Mouse (Mus musculus) limb, embryonic 13.5 days (tissue): ENCODE measurements around the gene Thoc2. TPM values are rescaled to one million over a fixed set of nuclear protein-coding genes. Genes with fewer than 3 reads are reported as not detected.
"Not testable (repeated sequence)": the region's sequence is repeated elsewhere in the genome, so short reads cannot be mapped to it uniquely, and the experiment has no call there.

Experiments
- ATAC-seq: fragments of 200-750 bp; cut with Nextera tagmentation; 2 replicates; pipeline ENCODE4 v1.8.0; 2017; ENCODE audit warnings: low read depth, moderate number of reproducible peaks, moderate TSS enrichment; ENCODE audit not compliant: low FRiP score
- H3K27ac ChIP-seq: fragments of 300-500 bp; sonication (generic); 2 replicates; pipeline ENCODE4 v1.5.1; 2015; ENCODE audit warnings: inconsistent platforms, mild to moderate bottlenecking, moderate library complexity
- H3K27me3 ChIP-seq: fragments of 300-500 bp; sonication (generic); 2 replicates; pipeline ENCODE4 v1.6.1; 2015; ENCODE audit warnings: mild to moderate bottlenecking, inconsistent platforms
- H3K36me3 ChIP-seq: fragments of 300-500 bp; sonication (generic); 2 replicates; pipeline ENCODE4 v1.6.1; 2015; ENCODE audit warnings: inconsistent platforms, mild to moderate bottlenecking, moderate library complexity
- H3K4me1 ChIP-seq: fragments of 300-500 bp; sonication (generic); 2 replicates; pipeline ENCODE4 v1.6.1; 2015; ENCODE audit warnings: inconsistent platforms
- H3K4me2 ChIP-seq: fragments of 300-500 bp; sonication (generic); replicated peaks from 2 replicates; pipeline ENCODE4 v1.6.1; 2015; ENCODE audit warnings: inconsistent platforms, mild to moderate bottlenecking, moderate library complexity
- H3K4me3 ChIP-seq: fragments of 300-500 bp; sonication (generic); 2 replicates; pipeline ENCODE4 v1.5.1; 2015; ENCODE audit warnings: moderate library complexity, mild to moderate bottlenecking, inconsistent platforms
- H3K9ac ChIP-seq: fragments of 300-500 bp; sonication (generic); 2 replicates; pipeline ENCODE4 v1.6.1; 2015; ENCODE audit warnings: mild to moderate bottlenecking, inconsistent platforms
- H3K9me3 ChIP-seq: fragments of 300-500 bp; sonication (generic); 2 replicates; pipeline ENCODE4 v1.6.1; 2016; ENCODE audit warnings: inconsistent platforms
- WGBS: fragments of 180-500 bp; shearing (Covaris S2); methylation state at CpG from one replicate; pipeline ENCODE4 v1.1.7; 2015; 5-methylcytosine and 5-hydroxymethylcytosine counted together
- polyA plus RNA-seq: library from polyadenylated mRNA; unstranded; fragments of >200 nt; fragmentation: Nextera tagmentation; extraction: Ambion mirVana; gene quantifications from 2 replicates; pipeline ENCODE4 v1.2.1, GENCODE M21; 2015

Thoc2 gene
- polyA plus RNA-seq, result 94.2 and 96.7 TPM in 2 replicates

GRCm38 (mm10) chrX:41920574-41920973 is at the start of gene Thoc2:
TSS of gene Thoc2 (minus strand) at chrX:41920674.
- H3K27ac ChIP-seq, result no peak within 1 kb of the TSS
- no peaks in the 10 kb centered on the region for H3K27me3 ChIP-seq
- no peaks in the 10 kb centered on the region for H3K36me3 ChIP-seq
- WGBS, result 84% methylated on average over 1 of the region's 1 CpGs
- H3K4me2 ChIP-seq, result no peak within 1 kb of the TSS
- H3K4me3 ChIP-seq, result no peak within 1 kb of the TSS
- no peaks in the 10 kb centered on the region for H3K4me1 ChIP-seq
- H3K9ac ChIP-seq, result no peak within 1 kb of the TSS
- ATAC-seq, result no peak
- H3K9me3 ChIP-seq, result no peaks in the 10 kb centered on the region

GRCm38 (mm10) chrX:41970096-41970495 is 49.6 kb upstream of the Thoc2 start:
- H3K4me1 ChIP-seq, result no peaks in the 10 kb centered on the region
- ATAC-seq, result no peak
- peaks cover 2% of the 10 kb centered on the region; the same call in 1 of the 2 replicates for H3K9me3 ChIP-seq
- H3K27ac ChIP-seq, result no peak overlapping the region
- no peak overlapping the region for H3K4me2 ChIP-seq
- H3K4me3 ChIP-seq, result no peak overlapping the region
- WGBS, result 88% methylated on average over 2 of the region's 2 CpGs
- H3K36me3 ChIP-seq, result no peaks in the 10 kb centered on the region
- H3K9ac ChIP-seq, result no peak overlapping the region
- H3K27me3 ChIP-seq, result no peaks in the 10 kb centered on the region

- WGBS, result 87% methylated on average over 4 of the region's 4 CpGs
- H3K9ac ChIP-seq, result no peak overlapping the region
- H3K9me3 ChIP-seq, result no peaks in the 10 kb centered on the region
- no peak overlapping the region for H3K27ac ChIP-seq
- H3K36me3 ChIP-seq, result no peaks in the 10 kb centered on the region
- H3K4me1 ChIP-seq, result no peaks in the 10 kb centered on the region
- no peak for ATAC-seq
- no peaks in the 10 kb centered on the region for H3K27me3 ChIP-seq
- H3K4me2 ChIP-seq, result no peak overlapping the region
- no peak overlapping the region for H3K4me3 ChIP-seq
Observed at GRCm38 (mm10) chrX:41969341-41969740, 48.9 kb upstream of the Thoc2 start.

GRCm38 (mm10) chrX:41957161-41957560 is 36.7 kb upstream of the Thoc2 start:
- WGBS, result 65% methylated on average over 4 of the region's 4 CpGs
- H3K27me3 ChIP-seq, result no peaks in the 10 kb centered on the region
- H3K9me3 ChIP-seq, result no peaks in the 10 kb centered on the region
- H3K36me3 ChIP-seq, result no peaks in the 10 kb centered on the region
- no peak overlapping the region for H3K9ac ChIP-seq
- no peak for ATAC-seq
- no peaks in the 10 kb centered on the region for H3K4me1 ChIP-seq
- H3K4me2 ChIP-seq, result no peak overlapping the region
- H3K27ac ChIP-seq, result no peak overlapping the region
- H3K4me3 ChIP-seq, result no peak overlapping the region

GRCm38 (mm10) chrX:41941840-41942239 is 21.4 kb upstream of the Thoc2 start:
- no peaks in the 10 kb centered on the region for H3K9me3 ChIP-seq
- H3K4me1 ChIP-seq, result no peaks in the 10 kb centered on the region
- no peak overlapping the region for H3K4me3 ChIP-seq
- no peaks in the 10 kb centered on the region for H3K27me3 ChIP-seq
- WGBS, result 89% methylated on average over 5 of the region's 5 CpGs
- no peak overlapping the region for H3K4me2 ChIP-seq
- H3K9ac ChIP-seq, result no peak overlapping the region
- no peak for ATAC-seq
- H3K36me3 ChIP-seq, result no peaks in the 10 kb centered on the region
- H3K27ac ChIP-seq, result no peak overlapping the region

GRCm38 (mm10) chrX:41931821-41932220 is 11.3 kb upstream of the Thoc2 start:
- not testable (repeated sequence) for H3K9me3 ChIP-seq, H3K27ac ChIP-seq, H3K36me3 ChIP-seq, H3K4me3 ChIP-seq, H3K9ac ChIP-seq, H3K27me3 ChIP-seq, ATAC-seq, H3K4me2 ChIP-seq, H3K4me1 ChIP-seq
- WGBS, result 43% methylated on average over 6 of the region's 6 CpGs

GRCm38 (mm10) chrX:41924708-41925107 is 4.2 kb upstream of the Thoc2 start:
- no peak overlapping the region for H3K4me3 ChIP-seq
- H3K9me3 ChIP-seq, result no peaks in the 10 kb centered on the region
- no peaks in the 10 kb centered on the region for H3K4me1 ChIP-seq
- no peak for ATAC-seq
- no peak overlapping the region for H3K9ac ChIP-seq
- WGBS, result 70% methylated on average over 5 of the region's 5 CpGs
- no peaks in the 10 kb centered on the region for H3K27me3 ChIP-seq
- H3K4me2 ChIP-seq, result no peak overlapping the region
- H3K27ac ChIP-seq, result no peak overlapping the region
- no peaks in the 10 kb centered on the region for H3K36me3 ChIP-seq

- 40% methylated on average over 10 of the region's 10 CpGs for WGBS
- H3K4me2 ChIP-seq, result peak overlapping the region; percentile 45
Observed at GRCm38 (mm10) chrX:41912061-41912401, 8.4 kb downstream of the Thoc2 start.

GRCm38 (mm10) chrX:41911390-41912060 is 8.9 kb downstream of the Thoc2 start:
- Histone ChIP-seq H3K4me2 (peak overlapping the region; percentile 64), H3K9me3 (no peaks in the 10 kb centered on the region)
- peak; percentile 96 for ATAC-seq

More at GRCm38 (mm10) chrX:41912061-41912401, 8.4 kb downstream of the Thoc2 start:
- no peak; the same call in 1 of the 2 replicates for ATAC-seq
- Histone ChIP-seq H3K9me3 (no peaks in the 10 kb centered on the region), H3K4me1 (peaks cover 8% of the 10 kb centered on the region), H3K27me3 (no peaks in the 10 kb centered on the region), H3K36me3 (no peaks in the 10 kb centered on the region), H3K27ac (no peak overlapping the region), H3K9ac (no peak overlapping the region), H3K4me3 (peak overlapping the region; percentile 64)

GRCm38 (mm10) chrX:41910981-41911380 is 9.5 kb downstream of the Thoc2 start:
- Histone ChIP-seq H3K4me3 (peak overlapping the region; percentile 64), H3K4me1 (peaks cover 8% of the 10 kb centered on the region), H3K27ac (peak overlapping the region; percentile 87; the same call in 1 of the 2 replicates), H3K9ac (peak overlapping the region; percentile 76), H3K9me3 (no peaks in the 10 kb centered on the region), H3K4me2 (peak overlapping the region; percentile 64), H3K27me3 (no peaks in the 10 kb centered on the region), H3K36me3 (no peaks in the 10 kb centered on the region)
- peak; percentile 22; the same call in 1 of the 2 replicates for ATAC-seq
- WGBS, result 21% methylated on average over 24 of the region's 24 CpGs

More at GRCm38 (mm10) chrX:41911390-41912060, 8.9 kb downstream of the Thoc2 start:
- Histone ChIP-seq H3K36me3 (no peaks in the 10 kb centered on the region), H3K4me1 (peaks cover 8% of the 10 kb centered on the region), H3K9ac (peak overlapping the region; percentile 76), H3K27me3 (no peaks in the 10 kb centered on the region), H3K27ac (peak overlapping the region; percentile 87), H3K4me3 (peak overlapping the region; percentile 64)
- WGBS, result 13% methylated on average over 53 of the region's 59 CpGs

GRCm38 (mm10) chrX:41910471-41910870 is 10.0 kb downstream of the Thoc2 start:
- H3K27ac ChIP-seq, result no peak overlapping the region

GRCm38 (mm10) chrX:41884759-41885505 is 35.5 kb downstream of the Thoc2 start:
- Histone ChIP-seq H3K27ac (no peak overlapping the region), H3K27me3 (no peaks in the 10 kb centered on the region), H3K4me1 (no peaks in the 10 kb centered on the region), H3K36me3 (no peaks in the 10 kb centered on the region), H3K9ac (no peak overlapping the region), H3K4me2 (no peak overlapping the region), H3K4me3 (no peak overlapping the region), H3K9me3 (no peaks in the 10 kb centered on the region)
- 52% methylated on average over 4 of the region's 4 CpGs for WGBS
- no peak for ATAC-seq

More at GRCm38 (mm10) chrX:41910471-41910870, 10.0 kb downstream of the Thoc2 start:
- Histone ChIP-seq H3K36me3 (no peaks in the 10 kb centered on the region), H3K4me3 (peak overlapping the region; percentile 64), H3K4me1 (peaks cover 8% of the 10 kb centered on the region), H3K9me3 (no peaks in the 10 kb centered on the region), H3K9ac (peak overlapping the region; percentile 76), H3K27me3 (no peaks in the 10 kb centered on the region), H3K4me2 (peak overlapping the region; percentile 64)
- WGBS, result 14% methylated on average over 9 of the region's 9 CpGs
- no peak for ATAC-seq
